Mouse (Mus musculus): ENCODE measurements around the gene Sema4b.

GRCm38 (mm10) chr7:80140815-80141214 is 45.8 kb upstream of the Sema4b start:
- TF ChIP-seq CTCF (conservative IDR thresholded peaks at IDR 0.05; ENCODE audit: low read length) (peak; percentile 44), POU5F1 (IDR thresholded peaks at IDR 0.05; ENCODE audit: borderline replicate concordance, low read length) (no peak)
